Mouse (Mus musculus) neural tube, embryonic 14.5 days (tissue): ENCODE data around the gene Galp. TPM values are rescaled to one million over a fixed set of nuclear protein-coding genes. Genes with fewer than 3 reads are reported as not detected.
"Not testable (repeated sequence)": the region's sequence is repeated elsewhere in the genome, so short reads cannot be mapped to it uniquely, and the experiment has no call there.

ENCODE experiments used
- ATAC-seq: fragments of 200-750 bp; cut with Nextera tagmentation; 2 replicates; pipeline ENCODE4 v1.8.0; 2017; ENCODE audit warnings: low read depth, mild to moderate bottlenecking, moderate TSS enrichment, moderate library complexity
- H3K27ac ChIP-seq: fragments of 300-500 bp; sonication (generic); 2 replicates; pipeline ENCODE4 v1.5.1; 2014; ENCODE audit warnings: low read depth, mild to moderate bottlenecking, control low read depth, low read length, moderate library complexity, mixed read lengths
- H3K27me3 ChIP-seq: fragments of 300-500 bp; sonication (generic); 2 replicates; pipeline ENCODE4 v1.6.1; 2014; ENCODE audit warnings: low read length; ENCODE audit not compliant: control insufficient read depth, insufficient read depth
- H3K36me3 ChIP-seq: fragments of 300-500 bp; sonication (generic); 2 replicates; pipeline ENCODE4 v1.6.1; 2014; ENCODE audit warnings: low read length, mixed read lengths; ENCODE audit not compliant: control insufficient read depth, insufficient read depth
- H3K4me1 ChIP-seq: fragments of 300-500 bp; sonication (generic); 2 replicates; pipeline ENCODE4 v1.6.1; 2014; ENCODE audit warnings: low read length; ENCODE audit not compliant: control insufficient read depth, insufficient read depth
- H3K4me2 ChIP-seq: fragments of 300-500 bp; sonication (generic); 2 replicates; pipeline ENCODE4 v1.6.1; 2014; ENCODE audit warnings: mild to moderate bottlenecking, low read depth, low read length, control low read depth
- H3K4me3 ChIP-seq: fragments of 300-500 bp; sonication (generic); 2 replicates; pipeline ENCODE4 v1.5.1; 2014; ENCODE audit warnings: low read depth, low read length, control low read depth, mixed read lengths
- H3K9ac ChIP-seq: fragments of 300-500 bp; sonication (generic); replicated peaks from 2 replicates; pipeline ENCODE4 v1.6.1; 2014; ENCODE audit warnings: low read depth, mild to moderate bottlenecking, control low read depth, low read length, mixed read lengths
- H3K9me3 ChIP-seq: fragments of 300-500 bp; sonication (generic); 2 replicates; pipeline ENCODE4 v1.6.1; 2016; ENCODE audit warnings: low read length; ENCODE audit not compliant: control insufficient read depth
- WGBS: fragments of 180-500 bp; shearing (Covaris S2); extraction: QIAGEN DNeasy Blood & Tissue Kit; methylation state at CpG from one replicate; pipeline ENCODE4 v1.1.7; 2014; 5-methylcytosine and 5-hydroxymethylcytosine counted together
- polyA plus RNA-seq: library from polyadenylated mRNA; unstranded; fragments of >200 nt; fragmentation: Nextera tagmentation; extraction: Ambion mirVana; gene quantifications from 2 replicates; pipeline ENCODE4 v1.2.1, GENCODE M21; 2014

The Galp gene
- polyA plus RNA-seq, 1 experiment from 2014 or later: not detected

DNA sequence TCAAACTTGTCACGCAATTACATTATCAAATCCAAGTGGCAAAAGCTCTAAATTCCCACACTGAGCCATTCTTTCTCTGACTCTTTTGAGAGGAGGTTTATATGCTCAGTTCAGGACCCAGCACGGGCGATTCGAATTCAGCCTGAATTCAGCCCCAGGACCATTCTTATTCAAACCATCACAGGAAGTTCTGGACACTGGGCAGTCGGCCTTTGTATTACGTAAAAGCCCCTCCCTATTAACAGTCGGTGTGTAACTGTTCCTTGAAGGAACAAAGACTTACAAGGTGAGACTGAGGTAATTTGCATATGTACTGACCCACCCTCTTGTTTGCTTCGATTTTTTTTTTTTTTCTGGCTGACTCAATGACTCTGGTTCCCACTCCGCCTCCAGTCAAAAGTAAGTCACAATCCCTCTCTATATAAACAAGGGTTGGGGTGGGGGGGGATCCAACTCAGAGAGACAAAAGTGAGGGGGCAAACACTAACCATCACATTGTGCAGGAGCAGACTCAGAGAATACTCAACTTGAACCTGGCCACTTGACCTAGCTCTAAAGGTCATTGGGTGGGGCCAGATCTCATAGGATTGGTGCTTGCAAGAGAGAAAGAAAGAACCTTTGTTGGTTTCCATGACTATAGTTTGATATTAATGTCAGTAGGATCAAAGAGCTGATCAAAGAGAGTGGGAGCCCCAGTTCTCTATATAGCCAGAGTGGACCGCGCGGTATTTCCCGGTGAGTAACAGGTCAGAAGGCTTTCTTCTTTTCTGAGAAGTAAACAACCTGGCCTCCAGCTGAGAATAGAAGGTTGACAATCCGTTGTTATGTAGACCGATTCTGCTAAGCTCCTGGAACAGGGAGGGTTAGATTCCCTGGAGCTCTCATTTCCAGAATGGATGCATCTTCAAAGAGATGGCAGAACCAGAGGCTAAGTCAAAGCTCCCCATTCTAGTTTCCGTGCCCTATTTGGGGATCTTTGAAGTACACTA, 61.6 kb downstream of the Galp start:
- H3K9me3 ChIP-seq: no peaks in the 10 kb centered on the region
- no peak for ATAC-seq
- no peak overlapping the region for H3K27ac ChIP-seq
- no peaks in the 10 kb centered on the region for H3K4me1 ChIP-seq
- H3K4me3 ChIP-seq: no peak overlapping the region
- no peak overlapping the region for H3K4me2 ChIP-seq
- WGBS: 35% methylated on average over 16 of the region's 16 CpGs
- no peaks in the 10 kb centered on the region for H3K36me3 ChIP-seq
- no peaks in the 10 kb centered on the region for H3K27me3 ChIP-seq
- H3K9ac ChIP-seq: no peak overlapping the region

DNA sequence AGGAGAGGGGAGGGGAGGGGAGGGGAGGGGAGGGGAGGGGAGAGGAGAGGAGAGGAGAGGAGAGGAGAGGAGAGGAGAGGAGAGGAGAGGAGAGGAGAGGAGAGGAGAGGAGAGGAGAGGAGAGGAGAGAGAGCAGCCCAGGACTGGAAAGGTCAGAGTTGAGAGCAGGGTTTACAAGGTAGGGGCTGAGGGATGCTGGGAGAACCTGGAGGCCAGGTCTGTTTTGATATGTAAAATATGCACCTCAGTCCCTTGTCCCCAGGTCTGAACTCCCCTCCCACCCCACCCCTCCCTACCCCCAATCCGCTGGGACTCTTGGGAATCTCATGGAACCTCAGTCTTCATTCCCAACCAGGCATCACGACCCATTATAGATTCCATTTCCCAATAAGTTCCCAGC, 63.1 kb downstream of the Galp start:
- 64% methylated on average over 2 of the region's 2 CpGs for WGBS
- H3K27ac ChIP-seq, H3K9me3 ChIP-seq, H3K9ac ChIP-seq, H3K4me3 ChIP-seq, H3K36me3 ChIP-seq, H3K27me3 ChIP-seq, H3K4me1 ChIP-seq, H3K4me2 ChIP-seq, ATAC-seq: not testable (repeated sequence)

DNA sequence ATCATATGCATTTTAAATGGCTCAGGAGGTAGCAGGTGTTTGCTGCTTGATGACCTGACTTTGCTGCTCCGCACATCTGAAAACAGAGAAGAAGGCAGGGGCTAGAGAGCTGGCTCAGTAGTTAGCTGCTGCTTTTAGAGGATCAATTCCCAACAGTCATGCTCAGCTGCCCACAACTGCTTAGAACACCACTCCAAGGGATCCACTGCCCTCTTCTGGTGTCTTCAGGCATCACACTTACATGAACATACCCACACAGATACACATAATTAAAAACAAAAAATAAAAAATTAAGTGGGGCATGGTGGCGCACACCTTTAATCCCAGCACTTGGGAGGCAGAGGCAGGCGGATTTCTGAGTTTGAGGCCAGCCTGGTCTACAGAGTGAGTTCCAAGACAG, 65.2 kb downstream of the Galp start:
- Histone ChIP-seq H3K9ac (no peak overlapping the region), H3K4me3 (no peak overlapping the region), H3K36me3 (no peaks in the 10 kb centered on the region), H3K27ac (no peak overlapping the region), H3K9me3 (no peaks in the 10 kb centered on the region), H3K27me3 (no peaks in the 10 kb centered on the region), H3K4me1 (no peaks in the 10 kb centered on the region), H3K4me2 (no peak overlapping the region)
- ATAC-seq: no peak
- WGBS: 89% methylated on average over 3 of the region's 3 CpGs

DNA sequence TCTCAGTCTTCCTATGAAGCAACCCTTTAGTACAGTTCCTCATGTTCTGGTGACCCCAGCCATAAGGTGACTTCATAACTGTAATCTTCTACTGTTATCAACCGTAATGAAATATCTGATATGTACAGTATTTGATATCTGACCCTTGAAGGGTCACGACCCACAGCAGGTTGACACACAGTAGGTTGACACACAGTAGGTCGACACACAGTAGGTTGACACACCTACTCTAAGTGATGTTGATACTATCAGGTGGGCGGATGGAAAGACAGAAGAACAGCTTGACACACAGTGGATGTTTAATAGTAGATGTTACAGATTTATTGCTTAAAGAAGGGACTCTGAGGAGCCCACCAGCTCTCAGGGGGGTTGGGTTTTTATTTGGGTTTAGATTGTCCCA, 66.1 kb downstream of the Galp start:
- no peaks in the 10 kb centered on the region for H3K36me3 ChIP-seq
- H3K27ac ChIP-seq: no peak overlapping the region
- no peaks in the 10 kb centered on the region for H3K9me3 ChIP-seq
- no peak overlapping the region for H3K4me2 ChIP-seq
- no peaks in the 10 kb centered on the region for H3K27me3 ChIP-seq
- no peaks in the 10 kb centered on the region for H3K4me1 ChIP-seq
- no peak overlapping the region for H3K4me3 ChIP-seq
- no peak overlapping the region for H3K9ac ChIP-seq
- WGBS: 93% methylated on average over 4 of the region's 4 CpGs
- ATAC-seq: no peak

DNA sequence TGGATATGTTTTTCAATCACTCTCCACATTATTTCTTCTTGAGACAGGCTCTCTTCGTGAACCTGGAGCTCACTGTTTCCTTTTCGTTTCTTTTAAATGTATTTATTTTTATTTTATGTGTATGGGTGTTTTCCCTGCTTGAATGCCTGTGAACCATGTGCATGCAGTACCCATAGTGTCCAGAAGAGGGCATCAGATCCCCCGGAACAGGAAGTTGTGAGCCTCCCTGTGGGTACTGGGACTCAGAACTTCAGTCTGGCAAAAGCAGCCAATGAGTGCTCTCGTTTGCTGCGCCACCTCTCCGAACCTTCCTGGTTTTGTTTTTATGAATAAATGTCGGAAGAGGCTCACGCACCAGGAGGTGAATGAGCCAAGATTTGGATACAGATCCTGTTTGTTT, 68.8 kb downstream of the Galp start:
- H3K9me3 ChIP-seq: no peaks in the 10 kb centered on the region
- H3K36me3 ChIP-seq: no peaks in the 10 kb centered on the region
- no peak overlapping the region for H3K4me2 ChIP-seq
- 75% methylated on average over 8 of the region's 8 CpGs for WGBS
- no peaks in the 10 kb centered on the region for H3K4me1 ChIP-seq
- ATAC-seq: no peak
- no peak overlapping the region for H3K4me3 ChIP-seq
- H3K27me3 ChIP-seq: no peaks in the 10 kb centered on the region
- no peak overlapping the region for H3K27ac ChIP-seq
- H3K9ac ChIP-seq: no peak overlapping the region

Other genes starting within 250 kb of the Galp start
- gene Vmn1r65, start 186.1 kb upstream of the Galp start, polyA plus RNA-seq: not detected in 2 replicates
- gene Nlrp4c, start 151.9 kb upstream of the Galp start, polyA plus RNA-seq: 0.05 TPM in 1 of 2 replicates, not detected in the other
- 13.7 and 15.4 TPM in 2 replicates for gene Zfp787, start 41.1 kb upstream of the Galp start, polyA plus RNA-seq
- 78.5 and 79.4 TPM in 2 replicates for gene Zfp444, start 24.9 kb upstream of the Galp start, polyA plus RNA-seq
- not detected in 2 replicates for gene Zscan5b, start 25.2 kb downstream of the Galp start, polyA plus RNA-seq
- not detected in 2 replicates for gene Epp13, start 55.6 kb downstream of the Galp start, polyA plus RNA-seq
- gene Zfp667, start 89.5 kb downstream of the Galp start, polyA plus RNA-seq: 18.1 and 19.8 TPM in 2 replicates
- gene Zfp583, start 134.2 kb downstream of the Galp start, polyA plus RNA-seq: 15.6 and 17.0 TPM in 2 replicates
- gene Gm3854, start 146.7 kb downstream of the Galp start, polyA plus RNA-seq: 7.8 and 9.4 TPM in 2 replicates
- gene Zfp78, start 166.2 kb downstream of the Galp start, polyA plus RNA-seq: 5.0 and 6.1 TPM in 2 replicates
- 17.8 and 19.7 TPM in 2 replicates for gene Zfp28, start 186.2 kb downstream of the Galp start, polyA plus RNA-seq
- 6.7 and 9.4 TPM in 2 replicates for gene Smim17, start 201.6 kb downstream of the Galp start, polyA plus RNA-seq
- gene Gm20715, start 213.2 kb downstream of the Galp start, polyA plus RNA-seq: 0.12 TPM in 1 of 2 replicates, not detected in the other
- 0.46 and 0.71 TPM in 2 replicates for gene Olfr1344, start 241.6 kb downstream of the Galp start, polyA plus RNA-seq